Mouse (Mus musculus) brain, embryonic 14.5 days (tissue): ENCODE measurements around the gene Fbxo36.

ENCODE experiments used
- CTCF ChIP-seq: fragments of 200-500 bp; IDR thresholded peaks from 2 replicates; pipeline ENCODE4 v1.5.1; 2012; ENCODE audit warnings: inconsistent platforms, mild to moderate bottlenecking, moderate library complexity, borderline replicate concordance; ENCODE audit not compliant: insufficient read depth, insufficient read length; ENCODE audit errors: extremely low read depth
- POLR2A ChIP-seq: fragments of 200-500 bp; IDR thresholded peaks from 2 replicates; pipeline ENCODE4 v1.6.1; 2012; ENCODE audit warnings: mild to moderate bottlenecking, inconsistent platforms, borderline replicate concordance; ENCODE audit not compliant: poor library complexity, insufficient read depth, insufficient read length, severe bottlenecking; ENCODE audit errors: extremely low read depth

DNA sequence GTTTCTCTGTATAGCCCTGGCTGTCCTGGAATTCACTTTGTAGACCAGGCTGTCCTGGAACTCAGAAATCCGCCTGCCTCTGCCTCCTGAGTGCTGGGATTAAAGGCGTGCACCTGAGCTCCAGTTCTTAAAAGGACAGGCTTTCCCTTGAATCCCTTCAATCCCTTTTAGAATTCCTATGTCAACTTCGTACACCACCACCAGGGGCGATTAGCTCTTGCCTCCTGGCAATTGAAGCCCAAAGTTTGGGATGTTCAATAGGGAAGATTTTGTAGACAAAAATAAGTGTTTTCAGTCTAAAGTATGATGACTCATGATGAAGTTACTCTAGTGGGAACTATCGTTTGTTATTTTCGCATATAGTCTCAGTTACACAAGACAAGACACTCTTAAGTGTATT is 57.7 kb downstream of the Fbxo36 start:
- no peak for TF ChIP-seq POLR2A
- TF ChIP-seq CTCF: no peak
